Mouse (Mus musculus) megakaryocyte, embryonic 14.5 days (primary cell): ENCODE measurements around the gene Tmed10.

Source experiments
- FLI1 ChIP-seq: IDR thresholded peaks from 2 replicates; pipeline ENCODE4 v1.6.1; 2012; ENCODE audit warnings: low read length, inconsistent platforms, mixed read lengths
- GATA1 ChIP-seq: IDR thresholded peaks from 3 replicates; pipeline ENCODE4 v1.6.1; 2012; ENCODE audit warnings: mixed read lengths, low read length, inconsistent platforms, borderline replicate concordance

GRCm38 (mm10) chr12:85337567-85338311, 36.9 kb downstream of the Tmed10 start:
- TF ChIP-seq GATA1: no peak
- no peak for TF ChIP-seq FLI1
